Mouse (Mus musculus) midbrain, embryonic 16.5 days (tissue): ENCODE measurements around the gene Eid3. TPM values are rescaled to one million over a fixed set of nuclear protein-coding genes. Genes with fewer than 3 reads are reported as not detected.

Experiments used
- ATAC-seq: fragments of 200-750 bp; cut with Nextera tagmentation; 2 replicates; pipeline ENCODE4 v1.8.0; 2017; ENCODE audit warnings: moderate TSS enrichment
- H3K27ac ChIP-seq: fragments of 300-500 bp; sonication (generic); 2 replicates; pipeline ENCODE4 v1.5.1; 2014; ENCODE audit warnings: mild to moderate bottlenecking, low read length, mixed read lengths
- H3K27me3 ChIP-seq: fragments of 300-500 bp; sonication (generic); 2 replicates; pipeline ENCODE4 v1.6.1; 2014; ENCODE audit warnings: low read depth, low read length, mixed read lengths; ENCODE audit not compliant: control insufficient read depth, insufficient read depth
- H3K36me3 ChIP-seq: fragments of 300-500 bp; sonication (generic); 2 replicates; pipeline ENCODE4 v1.6.1; 2014; ENCODE audit warnings: mild to moderate bottlenecking, low read length, moderate library complexity, mixed read lengths; ENCODE audit not compliant: control insufficient read depth, insufficient read depth
- H3K4me1 ChIP-seq: fragments of 300-500 bp; sonication (generic); 2 replicates; pipeline ENCODE4 v1.6.1; 2014; ENCODE audit warnings: mild to moderate bottlenecking, low read length, mixed read lengths; ENCODE audit not compliant: control insufficient read depth, insufficient read depth
- H3K4me2 ChIP-seq: fragments of 300-500 bp; sonication (generic); 2 replicates; pipeline ENCODE4 v1.6.1; 2014; ENCODE audit warnings: mild to moderate bottlenecking, low read length, mixed read lengths
- H3K4me3 ChIP-seq: fragments of 300-500 bp; sonication (generic); 2 replicates; pipeline ENCODE4 v1.5.1; 2014; ENCODE audit warnings: low read depth, mild to moderate bottlenecking, low read length, moderate library complexity, mixed read lengths
- H3K9ac ChIP-seq: fragments of 300-500 bp; sonication (generic); 2 replicates; pipeline ENCODE4 v1.6.1; 2014; ENCODE audit warnings: low read depth, low read length, mixed read lengths
- H3K9me3 ChIP-seq: fragments of 300-500 bp; sonication (generic); replicated peaks from 2 replicates; pipeline ENCODE4 v1.6.1; 2014; ENCODE audit warnings: mild to moderate bottlenecking, low read length, mixed read lengths; ENCODE audit not compliant: control insufficient read depth, poor library complexity, severe bottlenecking
- WGBS: fragments of 180-500 bp; shearing (Covaris S2); extraction: QIAGEN DNeasy Blood & Tissue Kit; methylation state at CpG from one replicate; pipeline ENCODE4 v1.1.7; 2014; 5-methylcytosine and 5-hydroxymethylcytosine counted together
- polyA plus RNA-seq: library from polyadenylated mRNA; unstranded; fragments of >200 nt; fragmentation: Nextera tagmentation; extraction: Ambion mirVana; gene quantifications from 2 replicates; pipeline ENCODE4 v1.2.1, GENCODE M21; 2015

Eid3 gene
- polyA plus RNA-seq, 1 experiment from 2014 or later = 0.36 TPM

GRCm38 (mm10) chr10:82893872-82894650 lies 27.6 kb downstream of the Eid3 start:
- H3K27ac ChIP-seq = no peak overlapping the region
- no peak for ATAC-seq
- 74% methylated on average over 18 of the region's 18 CpGs for WGBS
- H3K9ac ChIP-seq = no peak overlapping the region
- H3K4me1 ChIP-seq = 0 out of 2 replicates have a peak, but pooled peaks cover 3% of the 10 kb centered on the region
- peaks cover 17% of the 10 kb centered on the region for H3K36me3 ChIP-seq
- no peaks in the 10 kb centered on the region for H3K9me3 ChIP-seq
- H3K27me3 ChIP-seq = no peaks in the 10 kb centered on the region
- no peak overlapping the region for H3K4me3 ChIP-seq
- no peak overlapping the region for H3K4me2 ChIP-seq

GRCm38 (mm10) chr10:82897936-82898335 lies 31.5 kb downstream of the Eid3 start:
- Histone ChIP-seq H3K9ac (no peak overlapping the region), H3K4me1 (peaks cover 20% of the 10 kb centered on the region), H3K9me3 (no peaks in the 10 kb centered on the region), H3K27ac (no peak overlapping the region), H3K27me3 (no peaks in the 10 kb centered on the region), H3K4me3 (no peak overlapping the region), H3K4me2 (no peak overlapping the region), H3K36me3 (peaks cover 11% of the 10 kb centered on the region)
- WGBS = 94% methylated on average over 13 of the region's 13 CpGs
- ATAC-seq = no peak

- no peak for ATAC-seq
- Histone ChIP-seq H3K27me3 (no peaks in the 10 kb centered on the region), H3K36me3 (peaks cover 11% of the 10 kb centered on the region), H3K27ac (no peak overlapping the region), H3K9me3 (no peaks in the 10 kb centered on the region), H3K9ac (no peak overlapping the region), H3K4me3 (no peak overlapping the region), H3K4me2 (no peak overlapping the region), H3K4me1 (peaks cover 18% of the 10 kb centered on the region)
- WGBS = 68% methylated on average over 7 of the region's 7 CpGs
These were observed 32.5 kb downstream of the Eid3 start for GRCm38 (mm10) chr10:82898893-82899292.

GRCm38 (mm10) chr10:82899810-82900421 lies 33.5 kb downstream of the Eid3 start:
- ATAC-seq = peak; percentile 46
- Histone ChIP-seq H3K9me3 (no peaks in the 10 kb centered on the region), H3K4me2 (peak overlapping the region; percentile 33), H3K4me3 (no peak overlapping the region), H3K9ac (no peak overlapping the region), H3K27me3 (no peaks in the 10 kb centered on the region), H3K4me1 (peaks cover 17% of the 10 kb centered on the region), H3K36me3 (peaks cover 11% of the 10 kb centered on the region), H3K27ac (peak overlapping the region; percentile 70)
- WGBS = 46% methylated on average over 16 of the region's 16 CpGs

GRCm38 (mm10) chr10:82900546-82900945 lies 34.1 kb downstream of the Eid3 start:
- ATAC-seq = peak; percentile 57
- H3K4me1 ChIP-seq = peaks cover 17% of the 10 kb centered on the region
- 4% methylated on average over 7 of the region's 7 CpGs for WGBS
- peak overlapping the region; percentile 33 for H3K4me2 ChIP-seq
- peaks cover 11% of the 10 kb centered on the region for H3K36me3 ChIP-seq
- no peaks in the 10 kb centered on the region for H3K9me3 ChIP-seq
- no peak overlapping the region for H3K9ac ChIP-seq
- H3K27me3 ChIP-seq = no peaks in the 10 kb centered on the region
- H3K4me3 ChIP-seq = no peak overlapping the region
- peak overlapping the region; percentile 70 for H3K27ac ChIP-seq

- H3K27ac ChIP-seq = peak overlapping the region; percentile 70
- ATAC-seq = peak; percentile 38; the same call in 1 of the 2 replicates
These were observed 35.0 kb downstream of the Eid3 start for GRCm38 (mm10) chr10:82901436-82901835.

DNA sequence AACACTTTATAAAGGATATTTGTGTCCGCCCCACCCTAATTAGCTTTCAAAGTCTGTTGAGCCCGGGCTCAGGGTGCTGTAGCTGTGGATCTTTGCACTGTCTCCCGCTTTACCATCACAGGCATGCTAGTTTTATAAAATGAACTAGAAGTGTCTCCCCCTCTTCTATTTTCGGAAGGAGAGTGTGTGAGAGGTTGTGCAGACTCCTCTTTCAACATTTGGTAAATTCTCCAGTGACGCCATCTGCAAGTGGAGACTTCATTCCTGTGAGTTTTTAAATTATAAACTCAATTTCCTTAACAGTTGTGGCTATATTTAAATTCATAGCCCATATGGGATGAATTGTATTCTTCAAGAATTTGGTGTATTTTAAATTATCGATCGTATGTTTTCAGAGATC lies 42.1 kb downstream of the Eid3 start:
- H3K4me1 ChIP-seq = no peaks in the 10 kb centered on the region
- H3K27ac ChIP-seq = no peak overlapping the region
- no peak overlapping the region for H3K9ac ChIP-seq
- H3K27me3 ChIP-seq = no peaks in the 10 kb centered on the region
- H3K4me2 ChIP-seq = no peak overlapping the region
- no peak overlapping the region for H3K4me3 ChIP-seq
- no peak for ATAC-seq
- H3K36me3 ChIP-seq = no peaks in the 10 kb centered on the region
- no peaks in the 10 kb centered on the region for H3K9me3 ChIP-seq
- WGBS = 90% methylated on average over 7 of the region's 7 CpGs

More at GRCm38 (mm10) chr10:82901436-82901835, 35.0 kb downstream of the Eid3 start:
- no peak overlapping the region for H3K4me2 ChIP-seq
- WGBS = 7% methylated on average over 7 of the region's 7 CpGs
- H3K9me3 ChIP-seq = no peaks in the 10 kb centered on the region
- H3K4me3 ChIP-seq = no peak overlapping the region
- H3K27me3 ChIP-seq = no peaks in the 10 kb centered on the region
- peaks cover 17% of the 10 kb centered on the region for H3K4me1 ChIP-seq
- H3K36me3 ChIP-seq = peaks cover 5% of the 10 kb centered on the region
- H3K9ac ChIP-seq = no peak overlapping the region

DNA sequence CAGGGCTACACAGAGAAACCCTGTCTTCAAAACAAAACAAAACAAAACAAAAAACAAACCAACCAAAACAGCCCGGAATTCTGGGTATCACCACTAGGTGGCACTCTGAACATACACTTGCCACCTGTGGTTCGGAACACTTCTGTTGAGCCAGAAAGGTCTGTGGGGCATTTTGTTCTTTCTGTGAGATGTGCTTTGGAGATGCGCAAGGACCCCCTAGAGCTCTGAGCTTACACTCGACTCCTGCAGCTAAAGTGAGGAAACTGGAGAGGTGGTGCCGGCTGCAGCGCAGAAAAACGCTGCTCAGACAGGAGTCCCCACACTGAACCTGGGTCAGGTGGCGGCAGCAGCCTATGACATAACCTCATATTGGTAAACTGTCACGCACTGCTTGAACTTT lies 43.0 kb downstream of the Eid3 start:
- Histone ChIP-seq H3K4me2 (peak overlapping the region; percentile 46), H3K4me3 (no peak overlapping the region), H3K27ac (no peak overlapping the region), H3K9ac (no peak overlapping the region), H3K36me3 (no peaks in the 10 kb centered on the region), H3K4me1 (no peaks in the 10 kb centered on the region), H3K9me3 (no peaks in the 10 kb centered on the region), H3K27me3 (no peaks in the 10 kb centered on the region)
- peak; percentile 60 for ATAC-seq
- 13% methylated on average over 9 of the region's 9 CpGs for WGBS

GRCm38 (mm10) chr10:82910198-82910597 lies 43.8 kb downstream of the Eid3 start:
- WGBS = 78% methylated on average over 3 of the region's 3 CpGs

More at GRCm38 (mm10) chr10:82910198-82910597, 43.8 kb downstream of the Eid3 start:
- ATAC-seq = no peak
- H3K36me3 ChIP-seq = no peaks in the 10 kb centered on the region
- H3K4me2 ChIP-seq = no peak overlapping the region
- H3K9me3 ChIP-seq = no peaks in the 10 kb centered on the region
- no peaks in the 10 kb centered on the region for H3K4me1 ChIP-seq
- no peak overlapping the region for H3K9ac ChIP-seq
- H3K4me3 ChIP-seq = no peak overlapping the region
- H3K27me3 ChIP-seq = no peaks in the 10 kb centered on the region
- H3K27ac ChIP-seq = no peak overlapping the region
